Mouse (Mus musculus): ENCODE measurements around the gene Tigd4.

DNA sequence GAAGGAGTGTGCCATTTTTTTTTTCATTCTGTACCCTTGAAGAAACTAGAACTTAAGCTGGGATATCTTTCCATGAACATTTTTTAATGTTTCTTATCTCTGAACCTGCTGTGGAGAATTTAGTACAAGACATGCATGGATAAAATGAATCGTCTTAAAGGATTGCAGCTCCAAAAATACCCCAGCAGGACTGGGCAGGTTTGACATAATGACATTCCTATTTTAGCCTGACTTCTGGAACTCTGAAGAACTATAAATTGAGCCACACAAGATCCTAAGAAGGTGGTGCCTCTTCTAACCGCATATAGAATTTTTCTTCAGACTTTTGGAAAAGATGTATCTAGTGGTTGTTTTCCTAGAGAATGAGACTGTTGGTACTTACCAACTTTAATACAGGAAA, at the start of gene Tigd4:
- TF ChIP-seq CTCF (IDR thresholded peaks at IDR 0.05; ENCODE audit: borderline replicate concordance, extremely low read depth, insufficient read depth, insufficient read length): no peak
- TF ChIP-seq POLR2A (IDR thresholded peaks at IDR 0.05; ENCODE audit: borderline replicate concordance, extremely low read depth, insufficient read depth, insufficient read length, poor library complexity, severe bottlenecking): no peak
